Mouse (Mus musculus) liver, embryonic 13.5 days (tissue): ENCODE results near the gene Stk11ip. TPM values are rescaled to one million over a fixed set of nuclear protein-coding genes. Genes with fewer than 3 reads are reported as not detected.

Source experiments
- ATAC-seq: fragments of 200-750 bp; cut with Nextera tagmentation; 2 replicates; pipeline ENCODE4 v1.8.0; 2017; ENCODE audit warnings: low read depth, mild to moderate bottlenecking, moderate number of reproducible peaks, moderate library complexity
- DNase-seq: peaks from one replicate; pipeline ENCODE4 v3.0.0; 2022
- H3K27ac ChIP-seq: fragments of 300-500 bp; sonication (generic); 2 replicates; pipeline ENCODE4 v1.5.1; 2015; ENCODE audit warnings: moderate library complexity, mild to moderate bottlenecking, inconsistent platforms
- H3K27me3 ChIP-seq: fragments of 300-500 bp; sonication (generic); 2 replicates; pipeline ENCODE4 v1.6.1; 2015; ENCODE audit warnings: mild to moderate bottlenecking, inconsistent platforms
- H3K36me3 ChIP-seq: fragments of 300-500 bp; sonication (generic); 2 replicates; pipeline ENCODE4 v1.6.1; 2015; ENCODE audit warnings: mild to moderate bottlenecking, inconsistent platforms
- H3K4me1 ChIP-seq: fragments of 300-500 bp; sonication (generic); replicated peaks from 2 replicates; pipeline ENCODE4 v1.6.1; 2015; ENCODE audit warnings: inconsistent platforms
- H3K4me2 ChIP-seq: fragments of 300-500 bp; sonication (generic); 2 replicates; pipeline ENCODE4 v1.6.1; 2015; ENCODE audit warnings: inconsistent platforms, mild to moderate bottlenecking, moderate library complexity
- H3K4me3 ChIP-seq: fragments of 300-500 bp; sonication (generic); replicated peaks from 2 replicates; pipeline ENCODE4 v1.5.1; 2015; ENCODE audit warnings: mild to moderate bottlenecking, inconsistent platforms
- H3K9ac ChIP-seq: fragments of 300-500 bp; sonication (generic); 2 replicates; pipeline ENCODE4 v1.6.1; 2015; ENCODE audit warnings: mild to moderate bottlenecking, inconsistent platforms
- H3K9me3 ChIP-seq: fragments of 300-500 bp; sonication (generic); replicated peaks from 2 replicates; pipeline ENCODE4 v1.6.1; 2016; ENCODE audit warnings: inconsistent platforms
- WGBS: fragments of 180-500 bp; shearing (Covaris S2); methylation state at CpG from one replicate; pipeline ENCODE4 v1.1.7; 2015; ENCODE audit not compliant: insufficient replicate concordance; 5-methylcytosine and 5-hydroxymethylcytosine counted together
- polyA plus RNA-seq: library from polyadenylated mRNA; unstranded; fragments of >200 nt; fragmentation: Nextera tagmentation; extraction: Ambion mirVana; gene quantifications from 2 replicates; pipeline ENCODE4 v1.2.1, GENCODE M21; 2015

The Stk11ip gene
- polyA plus RNA-seq, 1 experiment from 2014 or later = 5.5 TPM

- peaks cover 14% of the 10 kb centered on the region for H3K36me3 ChIP-seq
- H3K27ac ChIP-seq = peak overlapping the region; percentile 73
- no peaks in the 10 kb centered on the region for H3K9me3 ChIP-seq
- peak overlapping the region; percentile 63 for H3K4me3 ChIP-seq
- DNase-seq (no peak), ATAC-seq (no peak)
- H3K27me3 ChIP-seq = peaks cover 67% of the 10 kb centered on the region
- H3K4me2 ChIP-seq = peak overlapping the region; percentile 66
- H3K9ac ChIP-seq = peak overlapping the region; percentile 70
- H3K4me1 ChIP-seq = peaks cover 16% of the 10 kb centered on the region; the same call in 1 of the 2 replicates
- WGBS = 2% methylated on average over 84 of the region's 84 CpGs
Observed at GRCm38 (mm10) chr1:75505159-75505955, 16.0 kb upstream of the Stk11ip start.

GRCm38 (mm10) chr1:75505956-75506831 is 15.1 kb upstream of the Stk11ip start, which contains the start of gene Obsl1:
Gene Obsl1, minus strand, starts transcription at chr1:75506452.
- ATAC-seq (peak; percentile 76), DNase-seq (no peak)
- 1% methylated on average over 62 of the region's 65 CpGs for WGBS
- peaks cover 12% of the 10 kb centered on the region for H3K36me3 ChIP-seq
- H3K4me2 ChIP-seq = peak within 1 kb of the TSS; percentile 66
- peak within 1 kb of the TSS; percentile 70 for H3K9ac ChIP-seq
- peak within 1 kb of the TSS; percentile 73 for H3K27ac ChIP-seq
- H3K4me3 ChIP-seq = peak within 1 kb of the TSS; percentile 63
- peaks cover 16% of the 10 kb centered on the region; the same call in 1 of the 2 replicates for H3K4me1 ChIP-seq
- peaks cover 67% of the 10 kb centered on the region for H3K27me3 ChIP-seq
- no peaks in the 10 kb centered on the region for H3K9me3 ChIP-seq

GRCm38 (mm10) chr1:75507006-75507405 is 14.3 kb upstream of the Stk11ip start, which contains the start of gene Inha:
Gene Inha, plus strand, starts transcription at chr1:75507077.
- peak within 1 kb of the TSS; percentile 66 for H3K4me2 ChIP-seq
- peak within 1 kb of the TSS; percentile 73 for H3K27ac ChIP-seq
- no peaks in the 10 kb centered on the region for H3K9me3 ChIP-seq
- DNase-seq = no peak
- ATAC-seq = no peak
- peaks cover 67% of the 10 kb centered on the region for H3K27me3 ChIP-seq
- 47% methylated on average over 10 of the region's 10 CpGs for whole genome bisulfite sequencing
- H3K4me3 ChIP-seq = peak within 1 kb of the TSS; percentile 63
- peak within 1 kb of the TSS; percentile 70 for H3K9ac ChIP-seq
- H3K4me1 ChIP-seq = peaks cover 22% of the 10 kb centered on the region; the same call in 1 of the 2 replicates
- H3K36me3 ChIP-seq = peaks cover 4% of the 10 kb centered on the region; the same call in 1 of the 2 replicates

GRCm38 (mm10) chr1:75509586-75509985 is 11.7 kb upstream of the Stk11ip start:
- Histone ChIP-seq H3K27ac (no peak overlapping the region), H3K27me3 (peaks cover 53% of the 10 kb centered on the region)
- WGBS = 52% methylated on average over 20 of the region's 20 CpGs

GRCm38 (mm10) chr1:75510154-75510553 is 11.2 kb upstream of the Stk11ip start:
- H3K9me3 ChIP-seq = no peaks in the 10 kb centered on the region
- no peak overlapping the region for H3K4me2 ChIP-seq
- no peak overlapping the region for H3K27ac ChIP-seq
- H3K36me3 ChIP-seq = no peaks in the 10 kb centered on the region
- H3K9ac ChIP-seq = no peak overlapping the region
- DNase-seq (no peak), ATAC-seq (no peak)
- H3K27me3 ChIP-seq = peaks cover 48% of the 10 kb centered on the region
- no peak overlapping the region for H3K4me3 ChIP-seq
- WGBS = 39% methylated on average over 5 of the region's 5 CpGs
- peaks cover 13% of the 10 kb centered on the region; the same call in 1 of the 2 replicates for H3K4me1 ChIP-seq

More at GRCm38 (mm10) chr1:75509586-75509985, 11.7 kb upstream of the Stk11ip start:
- Histone ChIP-seq H3K4me3 (no peak overlapping the region), H3K9ac (no peak overlapping the region), H3K4me1 (peaks cover 13% of the 10 kb centered on the region; the same call in 1 of the 2 replicates), H3K4me2 (no peak overlapping the region), H3K9me3 (no peaks in the 10 kb centered on the region), H3K36me3 (no peaks in the 10 kb centered on the region)
- no peak for ATAC-seq
- no peak for DNase-seq

GRCm38 (mm10) chr1:75511437-75512210 is 9.7 kb upstream of the Stk11ip start:
- H3K27ac ChIP-seq = no peak overlapping the region
- ATAC-seq = no peak; the same call in 1 of the 2 replicates

GRCm38 (mm10) chr1:75512550-75512949 is 8.8 kb upstream of the Stk11ip start:
- 53% methylated on average over 3 of the region's 3 CpGs for WGBS
- ATAC-seq (no peak), DNase-seq (no peak)
- peaks cover 9% of the 10 kb centered on the region; the same call in 1 of the 2 replicates for H3K4me1 ChIP-seq
- H3K4me2 ChIP-seq = no peak overlapping the region
- H3K27me3 ChIP-seq = peaks cover 24% of the 10 kb centered on the region
- H3K4me3 ChIP-seq = no peak overlapping the region
- no peaks in the 10 kb centered on the region for H3K9me3 ChIP-seq
- H3K27ac ChIP-seq = no peak overlapping the region
- no peaks in the 10 kb centered on the region for H3K36me3 ChIP-seq
- H3K9ac ChIP-seq = no peak overlapping the region

More at GRCm38 (mm10) chr1:75511437-75512210, 9.7 kb upstream of the Stk11ip start:
- Histone ChIP-seq H3K4me3 (no peak overlapping the region), H3K27me3 (peaks cover 33% of the 10 kb centered on the region), H3K9ac (no peak overlapping the region), H3K4me2 (no peak overlapping the region), H3K36me3 (no peaks in the 10 kb centered on the region), H3K4me1 (peaks cover 11% of the 10 kb centered on the region; the same call in 1 of the 2 replicates), H3K9me3 (no peaks in the 10 kb centered on the region)
- 48% methylated on average over 4 of the region's 4 CpGs for WGBS
- no peak for DNase-seq

GRCm38 (mm10) chr1:75516703-75517380 is 4.5 kb upstream of the Stk11ip start:
- no peak overlapping the region for H3K4me2 ChIP-seq

GRCm38 (mm10) chr1:75517984-75518383 is 3.3 kb upstream of the Stk11ip start:
- WGBS = 59% methylated on average over 4 of the region's 4 CpGs
- Histone ChIP-seq H3K9me3 (no peaks in the 10 kb centered on the region), H3K27ac (no peak overlapping the region), H3K27me3 (no peaks in the 10 kb centered on the region), H3K4me1 (peaks cover 25% of the 10 kb centered on the region), H3K36me3 (no peaks in the 10 kb centered on the region), H3K4me2 (no peak overlapping the region), H3K4me3 (no peak overlapping the region), H3K9ac (no peak overlapping the region)
- ATAC-seq (no peak), DNase-seq (no peak)

More at GRCm38 (mm10) chr1:75516703-75517380, 4.5 kb upstream of the Stk11ip start:
- no peak overlapping the region for H3K4me3 ChIP-seq
- H3K4me1 ChIP-seq = peaks cover 16% of the 10 kb centered on the region
- no peak overlapping the region for H3K27ac ChIP-seq
- 52% methylated on average over 15 of the region's 15 CpGs for WGBS
- no peaks in the 10 kb centered on the region for H3K36me3 ChIP-seq
- ATAC-seq (no peak), DNase-seq (no peak)
- H3K9me3 ChIP-seq = no peaks in the 10 kb centered on the region
- no peaks in the 10 kb centered on the region for H3K27me3 ChIP-seq
- H3K9ac ChIP-seq = no peak overlapping the region

GRCm38 (mm10) chr1:75518427-75518826 is 2.9 kb upstream of the Stk11ip start:
- ATAC-seq (no peak), DNase-seq (no peak)
- Histone ChIP-seq H3K9me3 (no peaks in the 10 kb centered on the region), H3K27me3 (no peaks in the 10 kb centered on the region), H3K27ac (no peak overlapping the region), H3K4me3 (no peak overlapping the region), H3K9ac (no peak overlapping the region), H3K4me1 (peaks cover 25% of the 10 kb centered on the region), H3K4me2 (no peak overlapping the region), H3K36me3 (no peaks in the 10 kb centered on the region)
- WGBS = 63% methylated on average over 4 of the region's 4 CpGs
